Mouse (Mus musculus) central nervous system, embryonic 14 days (tissue): Measurements from ENCODE around the gene Krtap19-5. TPM values are rescaled to one million over a fixed set of nuclear protein-coding genes. Genes with fewer than 3 reads are reported as not detected.

ENCODE experiments used
- polyA plus RNA-seq: library from polyadenylated mRNA; depleted of rRNA; stranded (reverse); fragments of >200 nt; gene quantifications from 2 replicates; pipeline ENCODE4 v1.2.3, GENCODE M21; 2012; rRNA removed

The Krtap19-5 gene
- polyA plus RNA-seq: not detected in 2 replicates

DNA sequence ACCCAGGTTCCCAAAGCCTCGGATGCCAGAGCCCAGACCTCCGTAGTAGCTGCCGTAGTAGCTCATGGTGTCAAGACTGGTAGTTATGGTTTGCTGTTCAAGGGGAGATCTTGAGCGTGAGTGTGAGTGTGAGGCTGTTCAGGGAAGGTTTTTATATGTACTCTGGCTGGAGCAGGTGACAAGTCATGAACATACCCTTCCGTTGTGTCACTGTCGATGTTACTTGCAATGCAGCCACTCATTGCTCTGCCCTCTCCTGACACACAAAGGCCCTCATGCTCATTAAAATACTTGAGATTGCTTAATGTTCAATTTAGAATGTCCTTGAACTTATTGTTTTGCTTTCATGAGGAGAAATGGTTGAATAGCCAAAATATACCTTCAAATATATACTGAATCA, at the start of gene Krtap19-5:
Gene Krtap19-5 (minus strand): TSS at position 101 of the 400 bp plus-strand sequence.

DNA sequence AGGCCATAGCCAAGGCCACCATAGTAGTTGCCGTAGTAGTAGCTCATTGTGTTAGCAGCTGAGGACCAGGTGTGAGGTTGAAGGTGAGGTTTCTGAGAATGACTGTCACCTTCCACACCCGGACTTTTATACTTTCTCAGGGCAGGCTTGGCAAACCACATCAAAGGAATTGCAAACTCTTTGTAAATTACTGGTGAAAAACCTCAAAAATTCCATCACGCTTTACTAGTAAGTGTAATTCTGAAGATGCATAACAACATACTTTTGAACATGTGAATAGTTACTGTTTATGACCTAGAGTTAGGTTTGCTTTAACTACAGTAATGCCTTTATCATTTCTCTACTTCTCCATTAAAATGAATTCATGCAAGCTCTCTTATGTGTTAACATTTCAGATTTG, 35.9 kb upstream of the Krtap19-5 start, which contains the start of gene Krtap19-9b:
Gene Krtap19-9b (minus strand): TSS at position 101 of the 400 bp plus-strand sequence.

DNA sequence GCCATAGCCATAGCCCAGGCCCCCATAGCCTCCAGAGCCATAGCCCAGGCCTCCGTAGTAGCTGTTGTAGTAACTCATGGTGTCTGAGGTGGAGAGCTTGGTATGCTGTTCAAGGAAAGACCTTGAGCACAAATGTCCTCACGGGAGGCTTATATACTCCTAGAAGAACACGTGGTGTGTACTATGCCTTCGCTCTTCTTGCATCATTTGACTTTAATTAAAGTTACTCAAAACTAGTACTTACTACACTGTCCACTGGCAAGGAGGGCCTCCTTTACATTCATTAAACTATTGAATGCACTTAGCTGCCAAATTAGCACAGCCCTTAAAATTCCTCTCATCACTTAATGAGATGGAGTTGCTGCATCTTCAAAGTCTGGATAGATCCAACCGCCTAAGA, 11.3 kb downstream of the Krtap19-5 start, which contains the start of gene Krtap19-4:
Gene Krtap19-4 (minus strand): TSS at position 101 of the 400 bp plus-strand sequence.

DNA sequence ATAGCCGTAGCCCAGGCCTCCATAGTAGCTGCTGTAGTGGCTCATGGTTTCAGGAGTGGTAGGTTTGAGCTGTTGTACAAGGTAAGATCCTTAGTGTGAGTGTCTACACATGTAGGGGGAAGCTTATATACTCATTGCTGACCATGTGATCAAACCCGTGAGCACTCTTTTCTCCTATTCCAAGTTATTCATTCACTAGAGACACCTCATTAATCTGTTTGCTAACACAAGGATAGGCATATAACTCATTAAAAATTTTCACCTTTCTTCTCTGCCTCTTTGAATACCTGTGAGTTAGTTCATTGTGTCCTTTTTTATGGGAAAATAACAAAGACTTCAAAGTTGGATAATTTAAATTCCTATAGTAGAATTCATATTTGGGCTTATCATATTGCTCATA, 18.3 kb downstream of the Krtap19-5 start, which contains the start of gene Krtap19-3:
Gene Krtap19-3 (minus strand): TSS at position 101 of the 400 bp plus-strand sequence.

DNA sequence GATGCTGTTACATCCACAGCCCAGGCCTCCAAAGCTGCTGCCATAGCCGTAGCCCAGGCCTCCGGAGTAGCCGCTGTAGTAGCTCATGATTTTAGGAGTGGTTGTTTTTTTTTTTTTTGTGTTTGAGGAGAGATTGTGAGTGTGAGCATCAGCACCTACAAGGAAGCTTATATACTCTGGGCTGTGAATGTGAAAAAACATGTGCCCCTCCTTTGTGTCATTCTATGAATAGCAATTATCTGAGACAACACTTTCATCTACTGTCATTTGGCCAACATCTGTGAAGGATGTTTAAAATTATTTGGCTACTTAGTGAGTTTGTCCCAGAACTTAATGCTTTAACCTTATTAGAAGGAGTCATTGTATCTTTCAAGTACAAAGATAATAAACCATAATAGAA, 22.1 kb downstream of the Krtap19-5 start, which contains the start of gene Krtap19-2:
Gene Krtap19-2 (minus strand): TSS at position 101 of the 400 bp plus-strand sequence.

DNA sequence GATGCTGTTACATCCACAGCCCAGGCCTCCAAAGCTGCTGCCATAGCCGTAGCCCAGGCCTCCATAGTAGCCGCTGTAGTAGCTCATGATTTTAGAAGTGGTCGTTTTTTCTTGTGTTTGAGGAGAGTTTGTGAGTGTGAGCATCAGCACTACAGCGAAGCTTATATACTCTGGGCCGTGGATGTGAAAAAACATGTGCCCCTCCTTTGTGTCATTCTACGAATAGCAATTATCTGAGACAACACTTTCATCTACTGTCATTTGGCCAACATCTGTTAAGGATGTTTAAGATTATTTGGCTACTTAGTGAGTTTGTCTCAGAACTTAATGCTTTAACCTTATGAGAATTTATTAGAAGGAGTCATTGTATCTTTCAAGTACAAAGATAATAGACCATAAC, 26.9 kb downstream of the Krtap19-5 start, which contains the start of gene Krtap19-1:
Gene Krtap19-1 (minus strand): TSS at position 101 of the 400 bp plus-strand sequence.

Other genes starting within 250 kb of the Krtap19-5 start
- not detected in 2 replicates for gene Krtap26-1, start 248.7 kb downstream of the Krtap19-5 start, polyA plus RNA-seq
- not detected in 2 replicates for gene Krtap27-1, start 224.8 kb downstream of the Krtap19-5 start, polyA plus RNA-seq
- gene 2310061N02Rik, start 188.5 kb downstream of the Krtap19-5 start, polyA plus RNA-seq: not detected in 2 replicates
- not detected in 2 replicates for gene Krtap13-1, start 167.6 kb downstream of the Krtap19-5 start, polyA plus RNA-seq
- gene Krtap13, start 144.8 kb downstream of the Krtap19-5 start, polyA plus RNA-seq: not detected in 2 replicates
- gene 2310034C09Rik, start 137.6 kb downstream of the Krtap19-5 start, polyA plus RNA-seq: not detected in 2 replicates
- gene 2310057N15Rik, start 122.3 kb downstream of the Krtap19-5 start, polyA plus RNA-seq: not detected in 2 replicates
- gene Gm5965, start 118.6 kb downstream of the Krtap19-5 start, polyA plus RNA-seq: not detected in 2 replicates
- not detected in 2 replicates for gene Gm20741, start 84.2 kb downstream of the Krtap19-5 start, polyA plus RNA-seq
- gene Krtap15, start 76.2 kb downstream of the Krtap19-5 start, polyA plus RNA-seq: not detected in 2 replicates
- gene Krtap14, start 70.3 kb downstream of the Krtap19-5 start, polyA plus RNA-seq: not detected in 2 replicates
- not detected in 2 replicates for gene Krtap19-1, start 27.0 kb downstream of the Krtap19-5 start, polyA plus RNA-seq
- gene Krtap19-2, start 22.2 kb downstream of the Krtap19-5 start, polyA plus RNA-seq: not detected in 2 replicates
- not detected in 2 replicates for gene Krtap19-3, start 18.4 kb downstream of the Krtap19-5 start, polyA plus RNA-seq
- not detected in 2 replicates for gene Krtap19-4, start 11.4 kb downstream of the Krtap19-5 start, polyA plus RNA-seq
- not detected in 2 replicates for gene Krtap19-9b, start 35.8 kb upstream of the Krtap19-5 start, polyA plus RNA-seq
- gene Krtap16-3, start 66.4 kb upstream of the Krtap19-5 start, polyA plus RNA-seq: not detected in 2 replicates
- gene Krtap22-2, start 114.3 kb upstream of the Krtap19-5 start, polyA plus RNA-seq: not detected in 2 replicates
- not detected in 2 replicates for gene Gm10229, start 118.8 kb upstream of the Krtap19-5 start, polyA plus RNA-seq
- not detected in 2 replicates for gene Krtap6-1, start 135.2 kb upstream of the Krtap19-5 start, polyA plus RNA-seq
- not detected in 2 replicates for gene Gm10228, start 145.0 kb upstream of the Krtap19-5 start, polyA plus RNA-seq
- not detected in 2 replicates for gene Krtap6-5, start 151.4 kb upstream of the Krtap19-5 start, polyA plus RNA-seq
- gene 1110025L11Rik, start 167.5 kb upstream of the Krtap19-5 start, polyA plus RNA-seq: not detected in 2 replicates
- gene Krtap6-3, start 187.6 kb upstream of the Krtap19-5 start, polyA plus RNA-seq: not detected in 2 replicates
- gene Gm6358, start 244.4 kb upstream of the Krtap19-5 start, polyA plus RNA-seq: not detected in 2 replicates